Mouse (Mus musculus): ENCODE measurements around the gene Kcnma1. TPM values are rescaled to one million over a fixed set of nuclear protein-coding genes. Genes with fewer than 3 reads are reported as not detected.

Gene Kcnma1
- polyA plus RNA-seq, 1 experiment from 2014 or later: 1.0 TPM

GRCm38 (mm10) chr14:23748011-23748410, 266.3 kb downstream of the Kcnma1 start:
- no peak overlapping the region for H3K4me2 ChIP-seq (ENCODE audit: low read depth, low read length)
- WGBS: 60% methylated on average over 2 of the region's 2 CpGs

DNA sequence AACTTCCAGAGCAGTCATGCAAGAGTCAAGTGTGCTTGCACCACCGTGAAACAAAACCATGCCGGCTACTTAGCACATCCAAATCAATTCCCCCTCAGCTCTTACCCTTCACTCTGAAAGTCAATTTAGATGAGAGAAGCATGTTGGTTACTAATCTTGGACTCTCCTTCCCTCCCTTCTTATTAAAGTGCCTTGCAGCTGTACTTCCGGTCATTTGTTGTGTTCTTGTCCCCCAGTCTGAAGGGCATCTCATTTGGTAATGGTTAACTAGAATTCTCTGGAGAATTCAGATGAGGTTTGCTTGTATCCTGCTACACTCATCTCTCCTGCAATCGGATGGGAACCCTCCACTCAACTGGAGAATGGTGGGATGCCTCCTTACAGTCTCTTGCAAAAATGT, 267.3 kb downstream of the Kcnma1 start:
- WGBS: 80% methylated on average over 4 of the region's 4 CpGs
- no peaks in the 10 kb centered on the region for H3K36me3 ChIP-seq (ENCODE audit: control insufficient read depth, insufficient read depth, low read length)
- H3K4me1 ChIP-seq (replicated peaks; ENCODE audit: control insufficient read depth, insufficient read depth, low read length): no peaks in the 10 kb centered on the region
- ATAC-seq (ENCODE audit: low read depth): no peak
- no peak overlapping the region for H3K4me3 ChIP-seq (ENCODE audit: low read length)
- no peaks in the 10 kb centered on the region for H3K27me3 ChIP-seq (ENCODE audit: control insufficient read depth, insufficient read depth, low read depth, low read length)
- no peak overlapping the region for H3K9ac ChIP-seq (ENCODE audit: low read length)
- H3K9me3 ChIP-seq (ENCODE audit: control insufficient read depth, low read length): no peaks in the 10 kb centered on the region
- H3K27ac ChIP-seq (ENCODE audit: low read length): no peak overlapping the region
- H3K4me2 ChIP-seq (ENCODE audit: low read depth, low read length): no peak overlapping the region

More at GRCm38 (mm10) chr14:23748011-23748410, 266.3 kb downstream of the Kcnma1 start:
- no peaks in the 10 kb centered on the region for H3K4me1 ChIP-seq (replicated peaks; ENCODE audit: control insufficient read depth, insufficient read depth, low read length)
- ATAC-seq (ENCODE audit: low read depth): no peak
- H3K27me3 ChIP-seq (ENCODE audit: control insufficient read depth, insufficient read depth, low read depth, low read length): no peaks in the 10 kb centered on the region
- H3K27ac ChIP-seq (ENCODE audit: low read length): no peak overlapping the region
- H3K9ac ChIP-seq (ENCODE audit: low read length): no peak overlapping the region
- no peaks in the 10 kb centered on the region for H3K9me3 ChIP-seq (ENCODE audit: control insufficient read depth, low read length)
- no peak overlapping the region for H3K4me3 ChIP-seq (ENCODE audit: low read length)
- no peaks in the 10 kb centered on the region for H3K36me3 ChIP-seq (ENCODE audit: control insufficient read depth, insufficient read depth, low read length)

DNA sequence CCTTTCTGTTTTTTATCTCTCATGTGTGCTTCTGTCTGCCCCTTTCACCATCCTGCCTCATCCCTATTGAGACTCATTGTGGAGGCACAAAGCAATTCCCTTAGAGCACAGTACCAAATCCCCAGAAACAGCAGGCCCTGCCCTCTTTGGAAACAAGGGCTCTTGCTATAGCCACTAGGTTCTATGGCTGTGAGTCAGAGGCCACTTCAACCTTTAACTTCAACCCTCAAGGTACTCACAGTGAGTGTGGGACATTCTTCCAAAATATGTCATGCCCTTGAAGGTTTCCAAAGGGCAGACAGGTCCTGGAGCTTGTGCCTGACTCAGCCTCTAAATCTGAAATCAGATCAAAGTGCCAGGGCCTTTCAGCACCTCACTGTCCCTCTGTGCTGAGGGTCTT, 272.8 kb downstream of the Kcnma1 start:
- no peak overlapping the region for H3K9ac ChIP-seq (ENCODE audit: low read length)
- no peaks in the 10 kb centered on the region for H3K9me3 ChIP-seq (ENCODE audit: control insufficient read depth, low read length)
- H3K27me3 ChIP-seq (ENCODE audit: control insufficient read depth, insufficient read depth, low read depth, low read length): no peaks in the 10 kb centered on the region
- ATAC-seq (ENCODE audit: low read depth): no peak
- H3K4me1 ChIP-seq (replicated peaks; ENCODE audit: control insufficient read depth, insufficient read depth, low read length): no peaks in the 10 kb centered on the region
- H3K36me3 ChIP-seq (ENCODE audit: control insufficient read depth, insufficient read depth, low read length): no peaks in the 10 kb centered on the region
- H3K4me3 ChIP-seq (ENCODE audit: low read length): no peak overlapping the region
- H3K27ac ChIP-seq (ENCODE audit: low read length): no peak overlapping the region
- no peak overlapping the region for H3K4me2 ChIP-seq (ENCODE audit: low read depth, low read length)

DNA sequence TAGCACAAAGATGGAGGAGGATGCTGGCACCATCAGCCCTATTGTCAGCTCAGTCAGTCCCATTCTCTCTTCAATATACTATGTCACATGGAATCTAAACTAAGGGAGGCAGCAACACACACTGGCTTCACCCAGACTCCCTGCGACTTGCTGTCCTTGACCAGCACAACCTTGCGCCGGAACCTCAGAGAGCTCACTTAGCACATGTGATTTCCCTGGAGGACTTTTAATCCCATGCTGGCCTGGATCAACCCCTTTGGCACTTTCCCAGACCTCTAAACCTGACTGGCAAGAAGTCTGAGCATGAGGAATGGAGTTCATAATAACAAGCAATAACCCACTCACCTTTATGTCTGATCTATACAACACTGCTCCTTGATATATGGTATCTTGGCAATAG, 280.1 kb downstream of the Kcnma1 start:
- ATAC-seq (ENCODE audit: low read depth): no peak
- Histone ChIP-seq H3K9me3 (ENCODE audit: control insufficient read depth, low read length) (no peaks in the 10 kb centered on the region), H3K4me1 (replicated peaks; ENCODE audit: control insufficient read depth, insufficient read depth, low read length) (no peaks in the 10 kb centered on the region), H3K4me2 (ENCODE audit: low read depth, low read length) (no peak overlapping the region), H3K27ac (ENCODE audit: low read length) (no peak overlapping the region), H3K36me3 (ENCODE audit: control insufficient read depth, insufficient read depth, low read length) (no peaks in the 10 kb centered on the region), H3K9ac (ENCODE audit: low read length) (no peak overlapping the region), H3K27me3 (ENCODE audit: control insufficient read depth, insufficient read depth, low read depth, low read length) (no peaks in the 10 kb centered on the region), H3K4me3 (ENCODE audit: low read length) (no peak overlapping the region)
- WGBS: 85% methylated on average over 3 of the region's 3 CpGs

DNA sequence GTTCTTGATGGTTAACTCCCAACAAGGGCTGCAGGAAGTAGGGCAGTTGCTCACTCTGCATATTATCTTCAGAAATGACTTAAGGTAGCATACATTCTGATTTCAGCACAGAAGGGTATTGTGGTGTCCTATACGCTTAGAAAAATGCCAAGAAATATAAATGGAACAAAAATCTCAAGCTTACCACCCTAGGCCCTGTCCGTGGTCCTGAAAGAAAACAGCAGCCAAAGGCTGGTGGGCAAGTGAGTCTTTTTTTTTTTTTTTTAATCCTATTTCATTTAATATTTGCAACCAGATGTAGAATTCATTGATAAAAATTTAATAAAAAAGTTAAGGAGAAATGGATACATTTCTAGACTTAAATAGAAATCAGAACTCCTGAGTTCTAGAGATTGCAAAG, 284.9 kb downstream of the Kcnma1 start:
- ATAC-seq (ENCODE audit: low read depth): no peak
- Histone ChIP-seq H3K4me2 (ENCODE audit: low read depth, low read length) (no peak overlapping the region), H3K36me3 (ENCODE audit: control insufficient read depth, insufficient read depth, low read length) (no peaks in the 10 kb centered on the region), H3K4me1 (replicated peaks; ENCODE audit: control insufficient read depth, insufficient read depth, low read length) (no peaks in the 10 kb centered on the region), H3K4me3 (ENCODE audit: low read length) (no peak overlapping the region), H3K9me3 (ENCODE audit: control insufficient read depth, low read length) (no peaks in the 10 kb centered on the region), H3K27me3 (ENCODE audit: control insufficient read depth, insufficient read depth, low read depth, low read length) (no peaks in the 10 kb centered on the region), H3K9ac (ENCODE audit: low read length) (no peak overlapping the region), H3K27ac (ENCODE audit: low read length) (no peak overlapping the region)
- 36% methylated on average over 2 of the region's 2 CpGs for WGBS

GRCm38 (mm10) chr14:23723701-23724430, 290.4 kb downstream of the Kcnma1 start:
- H3K4me3 ChIP-seq (ENCODE audit: low read length): no peak overlapping the region
- H3K4me2 ChIP-seq (ENCODE audit: low read depth, low read length): no peak overlapping the region
- H3K27ac ChIP-seq (ENCODE audit: low read length): no peak overlapping the region
- no peaks in the 10 kb centered on the region for H3K4me1 ChIP-seq (replicated peaks; ENCODE audit: control insufficient read depth, insufficient read depth, low read length)
- no peaks in the 10 kb centered on the region for H3K36me3 ChIP-seq (ENCODE audit: control insufficient read depth, insufficient read depth, low read length)
- 64% methylated on average over 7 of the region's 7 CpGs for WGBS
- H3K9me3 ChIP-seq (ENCODE audit: control insufficient read depth, low read length): no peaks in the 10 kb centered on the region
- no peaks in the 10 kb centered on the region for H3K27me3 ChIP-seq (ENCODE audit: control insufficient read depth, insufficient read depth, low read depth, low read length)
- ATAC-seq (ENCODE audit: low read depth): no peak
- H3K9ac ChIP-seq (ENCODE audit: low read length): no peak overlapping the region

GRCm38 (mm10) chr14:23719246-23719645, 295.0 kb downstream of the Kcnma1 start:
- Histone ChIP-seq H3K27ac (ENCODE audit: low read length) (no peak overlapping the region), H3K9me3 (ENCODE audit: control insufficient read depth, low read length) (no peaks in the 10 kb centered on the region), H3K4me1 (replicated peaks; ENCODE audit: control insufficient read depth, insufficient read depth, low read length) (no peaks in the 10 kb centered on the region), H3K36me3 (ENCODE audit: control insufficient read depth, insufficient read depth, low read length) (no peaks in the 10 kb centered on the region), H3K27me3 (ENCODE audit: control insufficient read depth, insufficient read depth, low read depth, low read length) (no peaks in the 10 kb centered on the region), H3K4me3 (ENCODE audit: low read length) (no peak overlapping the region), H3K4me2 (ENCODE audit: low read depth, low read length) (no peak overlapping the region), H3K9ac (ENCODE audit: low read length) (no peak overlapping the region)
- no peak for ATAC-seq (ENCODE audit: low read depth)
- 79% methylated on average over 3 of the region's 3 CpGs for WGBS

DNA sequence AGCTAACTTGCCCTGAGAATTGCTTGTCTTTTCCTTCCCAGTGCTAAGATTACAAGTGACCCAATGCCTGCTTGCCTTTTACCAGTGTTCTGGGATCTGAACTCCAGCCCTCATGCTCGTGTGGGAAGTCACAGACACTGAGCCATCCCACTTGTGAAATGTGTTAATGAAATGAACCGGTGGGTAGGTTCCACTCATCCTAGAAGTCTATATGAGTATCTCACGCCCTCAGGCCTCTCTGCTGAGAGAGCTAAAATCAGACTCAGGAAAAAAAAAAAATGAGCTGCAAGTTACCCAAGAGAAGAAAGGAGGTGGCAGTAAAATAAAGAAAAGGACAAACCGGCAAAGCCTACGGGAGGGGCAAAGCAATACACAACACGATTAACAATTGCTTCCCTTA, 295.6 kb downstream of the Kcnma1 start:
- 76% methylated on average over 6 of the region's 6 CpGs for WGBS
- ATAC-seq (ENCODE audit: low read depth): no peak
- H3K27me3 ChIP-seq (ENCODE audit: control insufficient read depth, insufficient read depth, low read depth, low read length): no peaks in the 10 kb centered on the region
- H3K27ac ChIP-seq (ENCODE audit: low read length): no peak overlapping the region
- no peaks in the 10 kb centered on the region for H3K36me3 ChIP-seq (ENCODE audit: control insufficient read depth, insufficient read depth, low read length)
- no peak overlapping the region for H3K4me3 ChIP-seq (ENCODE audit: low read length)
- no peaks in the 10 kb centered on the region for H3K9me3 ChIP-seq (ENCODE audit: control insufficient read depth, low read length)
- no peak overlapping the region for H3K9ac ChIP-seq (ENCODE audit: low read length)
- H3K4me1 ChIP-seq (replicated peaks; ENCODE audit: control insufficient read depth, insufficient read depth, low read length): no peaks in the 10 kb centered on the region
- no peak overlapping the region for H3K4me2 ChIP-seq (ENCODE audit: low read depth, low read length)

- H3K4me1 ChIP-seq (replicated peaks; ENCODE audit: control insufficient read depth, insufficient read depth, low read length): no peaks in the 10 kb centered on the region
- ATAC-seq (ENCODE audit: low read depth): no peak
- H3K4me3 ChIP-seq (ENCODE audit: low read length): no peak overlapping the region
- no peaks in the 10 kb centered on the region for H3K27me3 ChIP-seq (ENCODE audit: control insufficient read depth, insufficient read depth, low read depth, low read length)
- no peaks in the 10 kb centered on the region for H3K9me3 ChIP-seq (ENCODE audit: control insufficient read depth, low read length)
- WGBS: 84% methylated on average over 7 of the region's 7 CpGs
- H3K27ac ChIP-seq (ENCODE audit: low read length): no peak overlapping the region
- no peaks in the 10 kb centered on the region for H3K36me3 ChIP-seq (ENCODE audit: control insufficient read depth, insufficient read depth, low read length)
- no peak overlapping the region for H3K4me2 ChIP-seq (ENCODE audit: low read depth, low read length)
- H3K9ac ChIP-seq (ENCODE audit: low read length): no peak overlapping the region
These were observed 299.7 kb downstream of the Kcnma1 start for GRCm38 (mm10) chr14:23714396-23715131.
